Mouse (Mus musculus): ENCODE measurements at regions not wholly inside any gene's neighbourhood (a gene's known extent, or its start where the extent isn't known, plus 50 kb on each side); places are given as distances from the start of the nearest gene placed in this dataset.
"Not testable (repeated sequence)": the region's sequence is repeated elsewhere in the genome, so short reads cannot be mapped to it uniquely, and the experiment has no call there.

GRCm38 (mm10) chr4:143055371-143055770 lies 157.4 kb downstream of the Prdm2 start:
- DNase-seq (ENCODE audit: low spot score), result no peak

- no peak for DNase-seq (ENCODE audit: low spot score)
Measured at GRCm38 (mm10) chr4:143053029-143053428, 159.8 kb downstream of the Prdm2 start.

- no peak for DNase-seq (ENCODE audit: low spot score)
Measured at GRCm38 (mm10) chr4:143051205-143051604, 161.6 kb downstream of the Prdm2 start.

- DNase-seq (ENCODE audit: low spot score), result no peak
Measured at GRCm38 (mm10) chr4:143045245-143045644, 167.6 kb downstream of the Prdm2 start.

GRCm38 (mm10) chr4:143042806-143043205 lies 170.0 kb downstream of the Prdm2 start:
- no peak for DNase-seq (ENCODE audit: low spot score)

- no peak for DNase-seq (ENCODE audit: low spot score)
Measured at GRCm38 (mm10) chr4:143038626-143039025, 174.2 kb downstream of the Prdm2 start.

GRCm38 (mm10) chr4:143036704-143037103 lies 176.1 kb downstream of the Prdm2 start:
- DNase-seq (ENCODE audit: low spot score), result no peak

- DNase-seq (ENCODE audit: low spot score), result peak; percentile 27
Measured at GRCm38 (mm10) chr4:143035089-143035488, 177.7 kb downstream of the Prdm2 start.

- DNase-seq (ENCODE audit: low spot score), result not testable (repeated sequence)
Measured at GRCm38 (mm10) chr4:143034324-143034723, 178.5 kb downstream of the Prdm2 start.

- not testable (repeated sequence) for DNase-seq (ENCODE audit: low spot score)
Measured at GRCm38 (mm10) chr4:143029813-143030212, 183.0 kb downstream of the Prdm2 start.

- peak; percentile 67 for DNase-seq (ENCODE audit: low spot score)
Measured at GRCm38 (mm10) chr4:143027292-143027691, 185.5 kb downstream of the Prdm2 start.

- DNase-seq (ENCODE audit: low spot score), result peak; percentile 47
Measured at GRCm38 (mm10) chr4:143021242-143021881, 191.4 kb downstream of the Prdm2 start.

GRCm38 (mm10) chr4:143020658-143021057 lies 192.1 kb downstream of the Prdm2 start:
- DNase-seq (ENCODE audit: low spot score), result no peak

GRCm38 (mm10) chr4:143012900-143013299 lies 199.9 kb downstream of the Prdm2 start:
- no peak for DNase-seq (ENCODE audit: low spot score)

- no peak for DNase-seq (ENCODE audit: low spot score)
Measured at GRCm38 (mm10) chr4:143001961-143002360, 210.8 kb downstream of the Prdm2 start.

- DNase-seq (ENCODE audit: low spot score), result no peak
Measured at GRCm38 (mm10) chr4:143001486-143001885, 211.3 kb downstream of the Prdm2 start.

- no peak for DNase-seq (ENCODE audit: low spot score)
Measured at GRCm38 (mm10) chr4:142996406-142996805, 216.4 kb downstream of the Prdm2 start.

- DNase-seq (ENCODE audit: low spot score), result no peak
Measured at GRCm38 (mm10) chr4:142991401-142991800, 221.4 kb downstream of the Prdm2 start.

- no peak for DNase-seq (ENCODE audit: low spot score)
Measured at GRCm38 (mm10) chr4:142989175-142989574, 223.6 kb downstream of the Prdm2 start.

- no peak for DNase-seq (ENCODE audit: low spot score)
Measured at GRCm38 (mm10) chr4:142983295-142983624, 229.5 kb downstream of the Prdm2 start.

- DNase-seq (ENCODE audit: low spot score), result no peak
Measured at GRCm38 (mm10) chr4:142982585-142983294, 230.1 kb downstream of the Prdm2 start.

- no peak for DNase-seq (ENCODE audit: low spot score)
Measured at GRCm38 (mm10) chr4:142975620-142976019, 237.2 kb downstream of the Prdm2 start.

GRCm38 (mm10) chr4:142970040-142970439 lies 242.8 kb downstream of the Prdm2 start:
- DNase-seq (ENCODE audit: low spot score), result no peak

GRCm38 (mm10) chr4:142967604-142968003 lies 245.2 kb downstream of the Prdm2 start:
- DNase-seq (ENCODE audit: low spot score), result no peak
